ENCODE assay signal across 7 mouse cellular contexts in genomic region chr2:129592459-129593140, GRCm38 (mm10). TPM values are rescaled to one million over a fixed set of nuclear protein-coding genes. Genes with fewer than 3 reads are reported as not detected.
A peak's percentile ranks its signal among the peaks of the same experiment; 100 is the strongest.
DNase-seq lines count a peak whose midpoint lies in the region; ATAC-seq and TF ChIP-seq lines count a peak whose summit lies in the region.

Gene Sirpa, plus strand, starts transcription at chr2:129592835.

- WGBS in limb, embryonic 13.5 days: under 1% methylated on average over 30 of the region's 43 CpGs
- whole genome bisulfite sequencing in midbrain, embryonic 13.5 days: under 1% methylated on average over 43 of the region's 43 CpGs

- no peaks in the 10 kb centered on the region for H3K36me3 ChIP-seq in limb, embryonic 13.5 days
- no peaks in the 10 kb centered on the region for H3K36me3 ChIP-seq in midbrain, embryonic 13.5 days

- peak; percentile 78 for DNase-seq in brain, embryonic 14.5 days (ENCODE audit: low read depth)
- peak; percentile 76 for DNase-seq in heart, adult 8-10 months (ENCODE audit: low spot score)
- peak; percentile 81 for DNase-seq in kidney, adult 9 months
- DNase-seq in spleen, postnatal 10 days (ENCODE audit: low spot score in 2 of 2): peak; percentile 37 to 65

- peak within 1 kb of the TSS; percentile 28 for H3K27ac ChIP-seq in embryonic fibroblast, embryonic 13.5 days (ENCODE audit: insufficient read depth, low read length)
- H3K27ac ChIP-seq in limb, embryonic 13.5 days: peak within 1 kb of the TSS; percentile 87
- peak within 1 kb of the TSS; percentile 89 for H3K27ac ChIP-seq in midbrain, embryonic 13.5 days

- no peak; the same call in 1 of the 2 replicates for TF ChIP-seq POLR2A in brain, embryonic 14.5 days (IDR thresholded peaks at IDR 0.05; ENCODE audit: borderline replicate concordance, extremely low read depth, insufficient read depth, insufficient read length, poor library complexity, severe bottlenecking)
- peak; percentile 50 for TF ChIP-seq POLR2A in embryonic fibroblast, embryonic 13.5 days (IDR thresholded peaks at IDR 0.05; ENCODE audit: low read depth, low read length)

- no peak for TF ChIP-seq CTCF in brain, embryonic 14.5 days (IDR thresholded peaks at IDR 0.05; ENCODE audit: borderline replicate concordance, extremely low read depth, insufficient read depth, insufficient read length)
- no peak for TF ChIP-seq CTCF in embryonic fibroblast, embryonic 13.5 days (IDR thresholded peaks at IDR 0.05; ENCODE audit: borderline replicate concordance, insufficient read depth, low read length)

- H3K4me3 ChIP-seq in embryonic fibroblast, embryonic 13.5 days (ENCODE audit: insufficient read depth, low read length): peak within 1 kb of the TSS; percentile 66
- H3K4me3 ChIP-seq in limb, embryonic 13.5 days: peak within 1 kb of the TSS; percentile 69
- H3K4me3 ChIP-seq in midbrain, embryonic 13.5 days (replicated peaks): peak within 1 kb of the TSS; percentile 59

- peak; percentile 80 for ATAC-seq in limb, embryonic 13.5 days (ENCODE audit: low FRiP score, low read depth)
- peak; percentile 89 for ATAC-seq in midbrain, embryonic 13.5 days

- H3K9me3 ChIP-seq in limb, embryonic 13.5 days: no peaks in the 10 kb centered on the region
- no peaks in the 10 kb centered on the region for H3K9me3 ChIP-seq in midbrain, embryonic 13.5 days

- no peaks in the 10 kb centered on the region; the same call in 1 of the 2 replicates for H3K4me1 ChIP-seq in embryonic fibroblast, embryonic 13.5 days (ENCODE audit: control insufficient read depth, insufficient read depth, low read length)
- H3K4me1 ChIP-seq in limb, embryonic 13.5 days: peaks cover 31% of the 10 kb centered on the region
- H3K4me1 ChIP-seq in midbrain, embryonic 13.5 days (replicated peaks): peaks cover 36% of the 10 kb centered on the region

- peak within 1 kb of the TSS; percentile 86 for H3K4me2 ChIP-seq in limb, embryonic 13.5 days (replicated peaks)
- peak within 1 kb of the TSS; percentile 85 for H3K4me2 ChIP-seq in midbrain, embryonic 13.5 days (replicated peaks)

- H3K9ac ChIP-seq in limb, embryonic 13.5 days: peak within 1 kb of the TSS; percentile 84
- peak within 1 kb of the TSS; percentile 74 for H3K9ac ChIP-seq in midbrain, embryonic 13.5 days (replicated peaks)

- H3K27me3 ChIP-seq in limb, embryonic 13.5 days: peaks cover 11% of the 10 kb centered on the region; the same call in 1 of the 2 replicates
- peaks cover 8% of the 10 kb centered on the region; the same call in 1 of the 2 replicates for H3K27me3 ChIP-seq in midbrain, embryonic 13.5 days

RNA-seq across cellular contexts. Expression of gene Sirpa, which starts in this region (rescaled TPM):
- polyA plus RNA-seq in brain, embryonic 14.5 days (2012; rRNA removed): 36.2 and 44.6 TPM in 2 replicates
- 19.3 and 26.0 TPM in 2 replicates for polyA plus RNA-seq in embryonic fibroblast, embryonic 13.5 days (2011; ENCODE audit: insufficient read length, low read depth, missing spikeins)
- total RNA-seq in heart, adult 8-10 months (2022): 10 to 100 TPM; 28.9 to 35.2 (median 30.0) TPM
- 20.1 and 21.2 TPM in 2 replicates for polyA plus RNA-seq in limb, embryonic 13.5 days (2015; fragmentation: Nextera tagmentation; extraction: Ambion mirVana)
- 19.1 and 21.0 TPM in 2 replicates for polyA plus RNA-seq in midbrain, embryonic 13.5 days (2015; fragmentation: Nextera tagmentation; extraction: Ambion mirVana)

Comparison
In these comparisons a context has a peak if more than half of its experiments do, and no peak if none do; other contexts are left out.
1. Peak in every context shown above with its lines: DNase-seq, ATAC-seq, H3K4me3 ChIP-seq and H3K27ac ChIP-seq.
2. H3K27ac ChIP-seq: peak in every context shown above with its lines; median percentile 89 in midbrain, embryonic 13.5 days; 87 in limb, embryonic 13.5 days; 28 in embryonic fibroblast, embryonic 13.5 days.